Mouse (Mus musculus) R1 (cell line): ENCODE data around the gene Reg3d.
"Not testable (repeated sequence)": the region's sequence is repeated elsewhere in the genome, so short reads cannot be mapped to it uniquely, and the experiment has no call there.

Source experiments
- DNase-seq: peaks from one replicate; pipeline ENCODE4 v3.0.0-alpha.2; 2018; ENCODE audit warnings: low read depth, low spot score

Gene Reg3d

DNA sequence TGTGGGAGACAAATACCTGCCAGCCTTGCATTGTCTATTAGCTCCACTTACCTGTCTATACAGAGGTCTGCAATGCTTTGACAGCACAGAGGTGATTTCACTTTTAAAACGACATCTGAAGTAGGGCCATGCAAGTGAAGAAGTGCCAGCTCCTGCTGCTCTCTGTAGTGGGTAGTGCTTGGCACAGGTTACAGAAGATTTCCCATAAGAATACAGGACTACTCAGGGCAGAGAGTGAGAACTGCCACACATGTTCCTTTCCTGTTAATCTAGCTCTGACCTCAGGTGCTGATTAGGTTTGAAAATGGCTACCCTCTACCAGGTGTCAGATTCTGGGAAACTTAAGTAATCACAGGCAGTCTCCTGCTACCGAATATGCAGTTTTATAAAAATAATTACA, at the start of gene Reg3d:
Reg3d (minus strand) TSS at position 101 of the 400 bp plus-strand sequence.
- no peak for DNase-seq

DNA sequence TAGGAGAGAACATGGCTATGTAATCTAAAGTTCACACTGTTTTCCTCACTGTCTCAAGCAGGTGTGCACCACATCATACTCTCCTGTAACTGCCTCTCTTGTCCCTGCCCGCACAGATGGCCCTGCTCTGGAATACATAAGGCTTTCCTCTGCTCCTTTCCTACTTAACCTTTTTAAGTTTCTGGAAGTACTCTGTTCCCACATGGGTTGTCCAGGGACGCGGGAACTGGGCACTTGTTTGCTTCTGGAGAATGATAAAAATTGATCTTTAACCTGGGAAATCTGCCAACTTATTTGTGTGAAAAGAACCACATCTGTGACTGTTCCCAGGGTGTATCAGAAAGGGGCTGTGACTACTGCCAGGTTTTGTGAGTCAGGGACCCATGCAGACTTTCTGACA, 46.8 kb upstream of the Reg3d start:
- DNase-seq: no peak

DNA sequence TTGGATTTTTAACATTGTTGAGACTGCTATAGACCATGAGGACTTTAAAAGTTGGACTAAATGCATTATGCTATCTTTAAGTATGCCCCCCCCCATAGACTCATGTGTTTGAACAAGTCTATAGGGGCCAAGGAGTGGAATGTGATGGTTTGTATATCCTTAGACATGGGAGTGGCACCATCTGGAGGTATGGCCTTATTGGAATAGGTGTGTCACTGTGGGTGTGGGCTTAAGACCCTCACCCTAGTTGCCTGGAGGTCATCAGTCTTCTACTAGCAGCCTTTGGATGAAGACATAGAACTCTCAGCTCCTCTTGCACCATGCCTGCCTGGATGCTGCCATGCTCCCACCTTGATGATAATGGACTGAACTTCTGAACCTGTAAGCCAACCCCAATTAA, 43.7 kb upstream of the Reg3d start, which contains the start of gene Reg1:
Reg1 (plus strand) TSS at position 301 of the 400 bp plus-strand sequence.
- DNase-seq: not testable (repeated sequence)

DNA sequence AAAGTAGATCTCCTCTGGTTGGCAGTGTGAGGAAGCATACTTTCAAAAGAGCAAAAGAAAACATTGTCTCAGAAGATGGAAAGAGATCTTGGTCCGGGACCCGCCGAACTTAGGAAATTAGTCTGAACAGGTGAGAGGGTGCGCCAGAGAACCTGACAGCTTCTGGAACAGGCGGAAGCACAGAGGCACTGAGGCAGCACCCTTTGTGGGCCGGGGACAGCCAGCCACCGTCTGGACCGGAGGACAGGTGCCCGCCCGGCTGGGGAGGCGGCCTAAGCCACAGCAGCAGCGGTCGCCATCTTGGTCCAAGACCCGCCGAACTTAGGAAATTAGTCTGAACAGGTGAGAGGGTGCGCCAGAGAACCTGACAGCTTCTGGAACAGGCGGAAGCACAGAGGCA, 16.7 kb upstream of the Reg3d start, which contains the start of gene Reg2:
Reg2 (plus strand) TSS at position 301 of the 400 bp plus-strand sequence.
- DNase-seq: not testable (repeated sequence)

DNA sequence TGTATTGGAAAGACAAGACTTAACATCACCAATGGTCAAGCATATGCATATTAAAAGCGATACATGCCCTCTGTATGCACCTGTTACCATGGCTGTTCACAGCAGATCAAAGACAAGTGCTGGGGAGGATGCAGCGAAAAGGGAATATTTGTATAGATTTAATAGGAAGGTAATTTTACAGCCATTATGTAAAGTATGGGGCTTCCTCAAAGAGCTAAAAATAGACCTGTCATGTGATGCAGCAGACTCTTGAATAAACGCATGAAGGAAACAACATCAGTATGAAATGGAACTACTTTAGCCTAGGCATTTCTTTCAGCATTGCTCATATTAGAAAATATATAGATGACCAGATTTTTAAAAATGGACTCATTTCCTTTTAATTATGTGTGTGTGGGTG, 6.9 kb upstream of the Reg3d start:
- no peak for DNase-seq

DNA sequence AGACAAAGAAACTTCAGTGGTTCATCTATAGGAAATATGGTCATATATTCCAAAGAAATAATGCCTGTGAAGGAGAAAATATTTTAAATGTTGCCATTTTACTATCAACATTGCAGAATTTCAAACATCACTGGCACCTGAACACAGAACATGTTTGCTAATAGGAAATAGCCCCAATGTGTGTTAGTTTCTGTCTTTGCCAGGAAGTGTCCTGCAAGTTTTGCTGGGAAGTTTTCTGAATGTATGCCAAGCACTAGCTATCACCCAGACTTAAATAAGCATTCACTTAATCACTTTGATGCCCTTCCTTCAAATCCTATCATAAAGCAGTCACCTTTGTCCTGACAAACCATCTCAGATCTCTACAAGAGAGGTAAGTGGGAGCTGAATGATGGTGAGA, 1.7 kb upstream of the Reg3d start, which contains the start of gene Reg3a:
Reg3a (plus strand) TSS at position 301 of the 400 bp plus-strand sequence.
- no peak for DNase-seq

DNA sequence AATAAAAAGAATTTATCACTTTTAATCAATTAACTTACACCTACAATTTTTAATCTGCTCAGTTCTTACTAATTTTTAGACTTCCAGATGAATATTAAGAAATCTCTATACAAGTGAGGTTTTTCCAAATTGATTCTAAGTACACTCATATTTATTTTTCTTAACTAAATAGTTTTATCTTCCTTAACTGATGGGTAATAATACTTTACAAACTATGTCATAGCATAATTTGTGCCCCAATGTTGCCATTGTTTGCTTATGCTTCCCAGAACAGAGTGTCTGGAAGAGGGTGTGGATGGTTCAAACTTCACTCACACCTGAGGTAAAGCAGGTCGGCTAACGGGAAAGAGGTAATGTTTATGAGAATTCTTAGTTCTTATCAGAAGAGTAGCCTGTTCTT, 8.3 kb downstream of the Reg3d start, which contains the start of gene Reg3b:
Reg3b (plus strand) TSS at position 301 of the 400 bp plus-strand sequence.
- DNase-seq: no peak

DNA sequence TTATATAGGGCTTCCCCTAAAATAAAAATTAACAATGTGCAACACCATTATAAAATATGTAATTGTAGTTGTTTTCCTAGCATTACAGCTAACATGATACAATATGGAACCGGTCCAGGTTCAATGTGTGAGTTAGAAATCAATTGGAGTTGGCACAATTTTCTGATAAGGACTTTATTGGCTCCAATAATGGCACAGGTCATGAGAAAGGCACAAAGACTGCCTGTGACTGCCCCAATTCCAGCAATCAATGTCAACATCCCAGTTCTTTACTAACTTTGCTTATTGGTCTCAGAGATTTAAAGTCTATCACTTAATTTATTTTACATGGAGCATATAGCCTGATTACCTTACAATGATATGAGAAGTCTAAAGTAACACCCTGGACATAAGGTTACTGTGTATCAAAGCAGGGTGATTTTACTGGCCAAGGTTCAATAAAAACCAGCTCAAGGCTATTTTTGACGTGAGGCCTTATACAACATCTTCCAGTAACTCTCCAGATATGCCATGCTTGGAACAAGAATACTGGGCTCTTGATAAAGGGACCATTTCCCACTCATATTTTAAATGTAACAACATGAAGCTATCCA, 16.6 kb downstream of the Reg3d start:
- DNase-seq: no peak

DNA sequence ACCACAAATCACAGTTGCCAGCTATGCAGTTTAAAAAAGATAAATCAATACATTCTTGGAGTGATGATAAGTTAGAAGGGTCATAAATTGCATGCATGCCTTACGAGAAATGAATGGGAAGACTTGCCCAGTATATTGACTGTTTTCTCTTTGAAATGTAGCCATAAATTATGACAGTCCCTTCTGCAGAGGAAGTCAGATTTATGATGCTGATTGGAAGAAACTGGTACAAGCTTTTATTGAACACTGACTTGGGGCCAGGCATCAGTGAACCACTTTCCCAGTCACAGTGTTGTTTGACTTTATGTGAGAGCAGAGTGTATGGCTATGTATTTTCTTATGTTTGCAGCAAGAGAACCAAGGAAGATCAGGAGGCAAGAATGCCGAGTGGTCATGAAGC, 37.0 kb downstream of the Reg3d start:
- no peak for DNase-seq

DNA sequence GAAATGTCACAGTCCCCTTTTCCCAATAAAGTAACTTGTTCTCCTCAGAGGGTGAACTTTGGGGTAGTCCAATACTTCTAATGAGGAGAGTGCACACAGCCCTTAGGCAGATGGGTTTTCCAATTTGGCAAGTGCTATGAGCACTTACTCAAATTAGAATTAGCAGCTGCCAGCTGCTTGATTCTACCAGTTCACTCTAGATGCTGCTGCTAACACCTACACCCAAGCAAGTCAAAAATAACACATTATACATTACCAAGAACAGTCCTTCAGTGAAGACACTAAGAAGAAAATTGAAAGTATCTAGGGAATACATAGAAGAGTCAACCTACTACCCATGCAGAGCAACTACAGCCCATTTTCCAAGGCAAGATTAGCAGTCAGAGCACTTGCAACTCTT, 38.4 kb downstream of the Reg3d start:
- DNase-seq: no peak

DNA sequence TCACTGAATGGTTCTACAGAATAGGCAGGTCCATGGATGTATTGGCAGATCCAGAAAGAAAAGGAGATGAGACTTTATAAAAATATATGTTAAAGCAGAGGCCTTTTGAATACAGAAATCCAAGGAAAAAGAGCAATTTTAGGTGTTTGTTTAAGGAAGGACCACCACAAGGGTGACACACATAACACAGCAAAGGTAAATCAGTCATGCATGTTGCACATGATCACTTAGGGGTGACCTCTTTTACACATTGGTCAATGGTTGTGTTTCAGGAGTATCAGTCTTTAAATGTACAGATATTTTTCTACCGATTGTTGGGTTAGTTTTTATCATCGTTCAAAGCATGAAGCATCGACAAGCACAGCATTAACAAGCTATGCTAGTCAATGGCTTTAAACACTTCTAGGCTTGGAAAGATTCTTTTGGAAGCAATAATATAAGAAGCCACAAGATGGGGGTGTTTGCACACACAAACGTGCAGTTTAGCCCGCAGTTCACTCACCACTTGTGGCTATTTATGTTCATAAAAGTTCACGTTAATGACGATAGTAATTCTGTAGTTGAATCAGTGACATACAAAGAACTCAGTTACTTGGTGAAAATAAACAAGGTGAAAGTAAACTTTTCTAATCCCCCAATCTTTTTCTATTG, 46.6 kb downstream of the Reg3d start:
- peak; percentile 15 for DNase-seq

DNA sequence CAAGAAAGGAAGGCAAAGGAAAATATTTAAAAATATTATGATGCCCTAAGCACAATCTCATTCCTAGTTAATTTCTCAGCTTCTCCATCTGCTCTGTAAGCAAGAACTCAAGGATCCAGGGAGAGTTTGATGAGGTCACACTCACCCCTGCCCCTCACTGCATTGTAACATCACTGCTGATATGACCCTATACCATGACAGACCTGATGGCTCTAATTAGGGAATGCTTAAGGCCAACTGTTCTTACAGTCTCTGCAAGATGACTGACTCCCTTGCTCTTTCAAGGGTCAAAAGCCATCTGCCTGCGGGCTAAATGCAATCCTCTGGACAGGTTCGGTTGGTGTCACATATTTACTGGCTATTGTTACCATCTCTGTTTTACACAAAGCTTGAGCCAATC, 49.5 kb downstream of the Reg3d start:
- no peak for DNase-seq

DNA sequence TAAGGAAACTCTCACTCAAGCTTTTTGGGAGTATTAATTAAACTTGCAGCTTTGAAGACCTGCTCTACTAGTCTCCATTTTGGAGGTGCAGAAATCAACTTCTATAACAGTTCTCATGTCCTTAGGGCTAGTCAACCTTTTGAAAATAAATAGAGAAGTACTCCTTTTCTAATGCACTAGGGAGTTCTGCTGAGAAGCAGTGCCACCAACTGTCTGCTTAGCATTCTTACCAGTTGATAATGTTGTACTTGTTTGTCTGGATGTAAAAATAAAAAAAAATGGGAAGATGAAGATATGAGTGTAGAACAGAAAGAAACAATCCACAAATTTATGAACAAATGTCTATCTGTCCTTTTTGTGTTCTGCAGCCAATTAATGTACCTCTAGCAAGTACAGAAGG, 50.9 kb downstream of the Reg3d start:
- DNase-seq: no peak
